Mouse (Mus musculus) liver, adult 2 months (tissue): ENCODE measurements around the gene Cdc25a.

Source experiments
- CTCF ChIP-seq: fragments of 200-500 bp; IDR thresholded peaks from 2 replicates; pipeline ENCODE4 v1.5.1; 2011; ENCODE audit warnings: low read depth, low read length, control low read depth
- POLR2A ChIP-seq: fragments of 200-500 bp; IDR thresholded peaks from 2 replicates; pipeline ENCODE4 v1.6.1; 2011; ENCODE audit warnings: low read length, control low read depth; ENCODE audit not compliant: insufficient read depth; ENCODE audit errors: extremely low read depth

DNA sequence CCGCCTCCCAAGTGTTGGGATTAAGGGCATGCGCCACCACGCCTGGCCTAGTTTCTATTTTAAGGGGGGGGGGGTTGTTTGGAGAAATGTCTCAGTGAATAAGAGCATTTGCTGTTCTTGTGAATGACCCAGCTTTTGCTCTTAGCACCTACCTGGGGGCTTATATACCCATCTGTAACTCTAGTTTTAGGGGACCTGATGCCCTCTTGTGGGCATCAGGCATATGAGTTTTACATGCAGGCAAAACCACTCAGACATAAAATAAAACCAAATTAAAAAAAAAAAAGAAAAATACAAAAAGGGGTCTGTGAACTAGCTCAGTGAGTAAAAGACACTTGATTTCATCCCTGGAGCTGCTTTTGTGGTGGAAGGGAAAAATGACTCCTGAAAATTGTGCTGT lies 64.0 kb downstream of the Cdc25a start:
- no peak for TF ChIP-seq CTCF
- TF ChIP-seq POLR2A = no peak
